Mouse (Mus musculus) small intestine, adult 2 months (tissue): Measurements from ENCODE around the gene Sytl3. TPM values are rescaled to one million over a fixed set of nuclear protein-coding genes. Genes with fewer than 3 reads are reported as not detected.
A peak's percentile ranks its signal among the peaks of the same experiment; 100 is the strongest.

Source experiments
- H3K27ac ChIP-seq: fragments of 200-500 bp; 2 replicates; pipeline ENCODE4 v1.5.1; 2012; ENCODE audit warnings: low read depth, low read length, control low read depth, inconsistent platforms; ENCODE audit not compliant: insufficient read depth
- H3K27me3 ChIP-seq: fragments of 200-500 bp; 2 replicates; pipeline ENCODE4 v1.6.1; 2012; ENCODE audit warnings: mild to moderate bottlenecking, moderate library complexity, low read length, inconsistent platforms; ENCODE audit not compliant: control insufficient read depth, insufficient read depth
- H3K36me3 ChIP-seq: fragments of 200-500 bp; 2 replicates; pipeline ENCODE4 v1.6.1; 2012; ENCODE audit warnings: mild to moderate bottlenecking, low read length, control low read depth, inconsistent platforms; ENCODE audit not compliant: control insufficient read depth, insufficient read depth
- H3K4me1 ChIP-seq: fragments of 200-500 bp; 2 replicates; pipeline ENCODE4 v1.6.1; 2012; ENCODE audit warnings: low read length, inconsistent platforms, mixed read lengths; ENCODE audit not compliant: control insufficient read depth, insufficient read depth, insufficient read length
- H3K4me3 ChIP-seq: fragments of 200-500 bp; 2 replicates; pipeline ENCODE4 v1.5.1; 2012; ENCODE audit warnings: low read depth, mild to moderate bottlenecking, control low read depth, inconsistent platforms, low read length, moderate library complexity
- CTCF ChIP-seq: fragments of 200-500 bp; IDR thresholded peaks from 2 replicates; pipeline ENCODE4 v1.5.1; 2012; ENCODE audit warnings: low read depth, mild to moderate bottlenecking, control low read depth, inconsistent platforms, low read length, moderate library complexity, mixed read lengths; ENCODE audit not compliant: insufficient replicate concordance, insufficient read length; ENCODE audit errors: extremely low read depth
- POLR2A ChIP-seq: fragments of 200-500 bp; IDR thresholded peaks from 2 replicates; pipeline ENCODE4 v1.6.1; 2012; ENCODE audit warnings: low read depth, mild to moderate bottlenecking, control low read depth, inconsistent platforms, low read length, moderate library complexity
- WGBS: fragments of 180-500 bp; shearing (Covaris S2); methylation state at CpG from one replicate; pipeline ENCODE4 v1.1.7; 2018; 5-methylcytosine and 5-hydroxymethylcytosine counted together
- polyA plus RNA-seq: library from polyadenylated mRNA; depleted of rRNA; stranded (reverse); fragments of >200 nt; gene quantifications from 2 replicates; pipeline ENCODE4 v1.2.3, GENCODE M21; 2012

Sytl3 gene
- polyA plus RNA-seq, 1 experiment: 6.4 TPM

DNA sequence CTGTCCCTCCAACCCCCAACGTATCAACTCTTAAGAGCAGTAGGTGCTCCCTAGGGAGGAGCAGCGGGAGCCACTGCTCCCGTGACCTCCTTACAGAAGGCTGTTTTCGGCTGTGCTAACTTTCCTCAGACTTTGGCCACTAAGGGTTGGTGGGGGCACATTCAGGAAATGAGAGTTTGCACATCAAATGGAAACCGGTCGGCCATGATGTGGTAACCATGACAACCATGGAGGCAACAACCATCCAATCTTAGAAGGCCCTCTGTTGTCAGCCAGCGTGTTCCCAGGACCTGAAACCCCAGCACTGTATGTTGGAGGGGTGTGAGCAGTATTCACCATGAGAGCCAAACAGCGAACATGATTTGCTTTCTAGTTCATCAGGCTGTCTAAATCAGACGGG is 116.3 kb downstream of the Sytl3 start:
- Histone ChIP-seq H3K27ac (0 out of 2 replicates have a peak overlapping the region, but pooled peaks have one; percentile 12), H3K4me1 (peaks cover 33% of the 10 kb centered on the region), H3K27me3 (no peaks in the 10 kb centered on the region), H3K36me3 (peaks cover 50% of the 10 kb centered on the region), H3K4me3 (peak overlapping the region; percentile 12; the same call in 1 of the 2 replicates)
- no peak for TF ChIP-seq POLR2A
- no peak for TF ChIP-seq CTCF
- WGBS: 79% methylated on average over 9 of the region's 9 CpGs

DNA sequence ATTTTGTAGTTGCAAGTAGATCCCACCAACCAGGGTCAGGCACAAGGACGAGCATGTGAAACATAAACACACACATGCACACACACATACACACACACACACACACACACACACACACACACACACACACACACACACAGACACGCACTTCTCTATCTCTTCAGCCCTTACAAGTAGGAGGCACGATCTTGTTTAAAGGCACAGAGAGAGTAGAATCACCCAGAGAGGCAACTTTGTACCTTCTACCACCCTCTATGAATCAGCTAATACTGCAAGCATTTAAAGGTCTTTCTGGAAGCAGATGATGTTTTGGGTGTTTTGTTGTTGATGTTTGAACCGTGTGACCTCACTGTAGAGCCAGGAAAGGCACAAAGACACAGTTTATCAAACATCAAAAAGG is 116.8 kb downstream of the Sytl3 start:
- no peaks in the 10 kb centered on the region for H3K27me3 ChIP-seq
- H3K36me3 ChIP-seq: peaks cover 53% of the 10 kb centered on the region
- 50% methylated on average over 4 of the region's 4 CpGs for WGBS
- H3K27ac ChIP-seq: no peak overlapping the region
- peaks cover 33% of the 10 kb centered on the region for H3K4me1 ChIP-seq
- no peak overlapping the region for H3K4me3 ChIP-seq
- no peak for TF ChIP-seq POLR2A
- no peak for TF ChIP-seq CTCF

DNA sequence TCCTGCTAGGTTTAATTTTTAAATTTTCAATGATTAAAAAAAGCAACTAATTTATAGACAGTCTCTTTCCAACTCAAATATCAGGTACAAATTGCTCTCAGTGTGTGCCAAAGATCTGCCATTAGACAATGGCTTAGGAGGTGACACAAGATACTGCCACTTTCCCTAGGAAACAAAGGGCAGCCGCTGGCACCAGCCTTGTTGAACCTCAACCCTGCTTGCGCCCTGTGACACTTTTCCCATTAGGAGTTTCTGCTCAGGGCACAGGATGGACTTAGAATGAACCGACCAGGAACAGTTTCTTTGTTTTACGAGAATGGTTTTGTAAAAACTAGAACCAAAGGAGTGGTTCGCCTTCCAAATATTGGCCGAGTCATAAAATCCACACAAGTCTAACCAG is 117.2 kb downstream of the Sytl3 start:
- peaks cover 32% of the 10 kb centered on the region for H3K4me1 ChIP-seq
- peaks cover 54% of the 10 kb centered on the region for H3K36me3 ChIP-seq
- peak overlapping the region; percentile 73 for H3K27ac ChIP-seq
- 32% methylated on average over 6 of the region's 6 CpGs for WGBS
- no peaks in the 10 kb centered on the region for H3K27me3 ChIP-seq
- TF ChIP-seq CTCF (no peak), POLR2A (no peak)
- peak overlapping the region; percentile 19; the same call in 1 of the 2 replicates for H3K4me3 ChIP-seq

DNA sequence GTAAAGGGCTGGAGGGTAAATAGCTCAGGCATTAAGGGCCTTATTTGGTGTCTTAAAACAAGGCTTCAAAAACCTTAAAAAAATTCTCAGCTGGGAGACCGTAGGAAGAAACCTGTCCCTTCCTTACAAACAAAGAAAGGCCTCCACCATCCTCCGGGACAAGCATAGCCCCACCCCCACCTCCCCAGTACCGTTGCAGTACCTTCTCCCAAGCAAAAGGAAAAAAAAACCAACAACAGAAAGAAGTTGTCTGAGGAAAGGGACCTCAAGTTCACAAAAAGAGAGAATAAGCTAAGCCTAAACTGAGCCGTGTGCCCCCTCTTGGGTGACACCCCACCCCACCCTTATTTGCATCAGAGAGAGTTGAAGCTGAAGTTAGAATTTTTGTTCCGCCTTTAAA is 117.7 kb downstream of the Sytl3 start:
- H3K27me3 ChIP-seq: no peaks in the 10 kb centered on the region
- peak overlapping the region; percentile 73 for H3K27ac ChIP-seq
- peaks cover 51% of the 10 kb centered on the region for H3K36me3 ChIP-seq
- peaks cover 28% of the 10 kb centered on the region for H3K4me1 ChIP-seq
- peak overlapping the region; percentile 42; the same call in 1 of the 2 replicates for H3K4me3 ChIP-seq
- TF ChIP-seq CTCF (no peak), POLR2A (no peak)
- WGBS: 48% methylated on average over 5 of the region's 5 CpGs

DNA sequence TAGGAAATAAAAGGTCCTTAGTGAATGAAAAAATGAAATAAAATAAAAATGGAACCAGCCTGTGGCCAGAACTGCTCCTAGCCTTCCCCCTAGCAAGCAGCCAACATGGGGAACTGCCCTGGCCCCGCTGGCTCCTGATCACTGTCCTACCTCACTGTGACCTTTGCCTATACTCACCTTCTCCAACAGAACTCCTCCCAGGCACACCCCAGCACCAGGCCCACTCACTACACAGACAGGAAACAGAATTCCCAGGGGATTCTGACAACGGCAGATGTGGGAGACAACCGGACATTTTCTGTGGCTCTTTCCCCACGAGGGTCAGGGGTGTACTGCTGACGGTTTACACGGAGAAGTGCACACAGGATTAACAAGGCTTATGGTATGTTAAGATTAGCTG is 118.2 kb downstream of the Sytl3 start:
- Histone ChIP-seq H3K4me3 (peak overlapping the region; percentile 43), H3K4me1 (peaks cover 23% of the 10 kb centered on the region), H3K36me3 (peaks cover 47% of the 10 kb centered on the region), H3K27me3 (no peaks in the 10 kb centered on the region), H3K27ac (peak overlapping the region; percentile 42)
- 38% methylated on average over 6 of the region's 6 CpGs for WGBS
- TF ChIP-seq POLR2A: no peak
- TF ChIP-seq CTCF: no peak

DNA sequence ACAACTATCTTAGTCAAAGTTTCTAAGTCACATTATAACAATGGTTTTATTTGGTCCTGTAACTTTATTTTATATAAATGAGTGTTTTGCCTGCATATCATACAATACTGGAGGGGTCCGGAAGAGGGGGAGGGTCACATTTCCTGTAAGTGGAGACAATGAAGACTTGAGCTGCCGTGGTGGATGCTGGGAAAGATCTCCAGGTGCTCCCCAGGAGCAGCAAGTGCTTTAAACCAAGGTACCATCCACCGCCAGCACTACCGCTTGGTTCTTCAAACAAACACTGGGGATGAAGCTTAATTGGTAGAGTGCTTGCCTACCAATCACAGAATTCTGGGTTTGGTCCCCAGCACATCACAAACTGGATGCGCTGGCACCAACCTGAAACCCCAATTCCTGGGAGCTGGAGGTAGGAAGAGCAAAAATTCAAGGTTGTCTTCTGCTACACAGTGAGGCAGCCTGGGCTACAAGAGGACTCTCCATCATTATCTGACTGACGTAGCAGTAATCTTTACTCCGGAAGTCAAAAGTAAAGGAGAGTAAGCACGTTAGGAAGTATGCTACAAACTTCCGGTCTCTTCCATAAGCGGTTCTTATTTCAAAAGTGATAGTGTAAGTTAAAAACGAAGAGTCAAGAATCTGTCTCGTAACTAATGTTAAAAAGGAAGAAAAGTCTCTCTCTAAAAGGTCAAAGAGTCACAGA is 118.9 kb downstream of the Sytl3 start:
- peaks cover 41% of the 10 kb centered on the region for H3K36me3 ChIP-seq
- peak overlapping the region; percentile 45 for H3K4me3 ChIP-seq
- no peak for TF ChIP-seq CTCF
- no peak for TF ChIP-seq POLR2A
- peak overlapping the region; percentile 90 for H3K27ac ChIP-seq
- 50% methylated on average over 12 of the region's 12 CpGs for WGBS
- peaks cover 23% of the 10 kb centered on the region for H3K4me1 ChIP-seq
- H3K27me3 ChIP-seq: no peaks in the 10 kb centered on the region

DNA sequence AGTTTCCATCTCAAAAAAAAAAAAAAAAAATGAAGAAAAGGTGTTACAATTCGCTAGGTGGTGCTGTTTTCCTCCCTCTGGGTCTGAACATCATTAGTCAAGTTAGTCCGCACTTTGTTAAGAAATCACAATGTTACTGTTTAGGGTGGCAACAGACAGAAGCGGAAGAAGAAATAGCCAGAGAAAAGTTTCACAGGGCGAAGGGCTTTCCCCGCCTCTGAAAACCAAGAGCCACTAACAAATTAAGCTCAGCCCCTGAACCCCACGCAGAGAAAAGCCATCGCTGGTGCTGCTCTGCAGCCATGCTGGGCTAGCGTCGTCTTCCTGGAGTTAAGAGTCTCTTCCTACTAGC is 119.4 kb downstream of the Sytl3 start:
- TF ChIP-seq CTCF: no peak
- no peak for TF ChIP-seq POLR2A
- Histone ChIP-seq H3K4me1 (peaks cover 23% of the 10 kb centered on the region), H3K36me3 (peaks cover 40% of the 10 kb centered on the region), H3K4me3 (peak overlapping the region; percentile 63), H3K27me3 (no peaks in the 10 kb centered on the region), H3K27ac (peak overlapping the region; percentile 90)
- WGBS: under 1% methylated on average over 9 of the region's 9 CpGs
